Mouse (Mus musculus): Measurements from ENCODE around the gene Itga5.

GRCm38 (mm10) chr15:103335488-103336235, 30.9 kb downstream of the Itga5 start:
- TF ChIP-seq SIN3A (IDR thresholded peaks at IDR 0.05; ENCODE audit: low read length) = no peak
- TF ChIP-seq CTCF (conservative IDR thresholded peaks at IDR 0.05 in 1 of 2, IDR thresholded peaks at IDR 0.05 in 1 of 2; ENCODE audit: low read depth in 2 of 2, low read length in 2 of 2) = no peak
- no peak for TF ChIP-seq ETS1 (conservative IDR thresholded peaks at IDR 0.05; ENCODE audit: low read depth, low read length)
- no peak for TF ChIP-seq POLR2A (IDR thresholded peaks at IDR 0.05; ENCODE audit: low read depth, low read length)
- no peak for TF ChIP-seq MYC (IDR thresholded peaks at IDR 0.05; ENCODE audit: low read depth, low read length)
- TF ChIP-seq USF2 (conservative IDR thresholded peaks at IDR 0.05; ENCODE audit: low read depth, low read length) = no peak
